8 mouse cellular contexts compared by ENCODE assay signal in genomic region chr10:62650881-62651810, GRCm38 (mm10). TPM values are rescaled to one million over a fixed set of nuclear protein-coding genes. Genes with fewer than 3 reads are reported as not detected.
DNase-seq lines count a peak whose midpoint lies in the region; ATAC-seq and TF ChIP-seq lines count a peak whose summit lies in the region.

Ddx50 (minus strand) TSS chr10:62651218.

- under 1% methylated on average over 88 of the region's 89 CpGs for WGBS in kidney, embryonic 14.5 days
- under 1% methylated on average over 84 of the region's 89 CpGs for WGBS in limb, embryonic 15.5 days

- peak within 1 kb of the TSS; percentile 78 for H3K27ac ChIP-seq in bone marrow macrophage, adult 2 months (ENCODE audit: insufficient read depth, low read depth, low read length)
- peak within 1 kb of the TSS; percentile 93 for H3K27ac ChIP-seq in embryonic fibroblast, embryonic 13.5 days (ENCODE audit: insufficient read depth, low read length)
- H3K27ac ChIP-seq in kidney, embryonic 14.5 days (ENCODE audit: low read depth, low read length), result peak within 1 kb of the TSS; percentile 95
- H3K27ac ChIP-seq in limb, embryonic 15.5 days, result peak within 1 kb of the TSS; percentile 96

- DNase-seq in A20 (ENCODE audit: low read depth, low spot score), result peak; percentile 100
- peak; percentile 99 for DNase-seq in heart, adult 9 months (ENCODE audit: low spot score in 2 of 2)
- DNase-seq in monocyte, adult 2 months (ENCODE audit: low read depth in 1 of 2, low spot score in 2 of 2), result peak; percentile 93 to 94
- DNase-seq in spleen, postnatal 36 days (ENCODE audit: low spot score in 2 of 2), result peak; percentile 98 to 99

- peaks cover 4% of the 10 kb centered on the region; the same call in 1 of the 2 replicates for H3K4me1 ChIP-seq in bone marrow macrophage, adult 2 months (ENCODE audit: control insufficient read depth, insufficient read depth, low read length)
- peaks cover 5% of the 10 kb centered on the region; the same call in 1 of the 2 replicates for H3K4me1 ChIP-seq in embryonic fibroblast, embryonic 13.5 days (ENCODE audit: control insufficient read depth, insufficient read depth, low read length)
- H3K4me1 ChIP-seq in kidney, embryonic 14.5 days (ENCODE audit: control insufficient read depth, insufficient read depth, low read length), result peaks cover 6% of the 10 kb centered on the region
- peaks cover 9% of the 10 kb centered on the region; the same call in 1 of the 2 replicates for H3K4me1 ChIP-seq in limb, embryonic 15.5 days

- H3K9me3 ChIP-seq in kidney, embryonic 14.5 days (ENCODE audit: control insufficient read depth, low read length), result no peaks in the 10 kb centered on the region
- no peaks in the 10 kb centered on the region for H3K9me3 ChIP-seq in limb, embryonic 15.5 days

- peaks cover 11% of the 10 kb centered on the region; the same call in 1 of the 2 replicates for H3K36me3 ChIP-seq in kidney, embryonic 14.5 days (ENCODE audit: control insufficient read depth, insufficient read depth, low read length)
- H3K36me3 ChIP-seq in limb, embryonic 15.5 days, result peaks cover 12% of the 10 kb centered on the region; the same call in 1 of the 2 replicates

- ATAC-seq in kidney, embryonic 14.5 days (ENCODE audit: low FRiP score, low TSS enrichment), result peak; percentile 100
- peak; percentile 100 for ATAC-seq in limb, embryonic 15.5 days (ENCODE audit: insufficient number of reproducible peaks, low FRiP score, low TSS enrichment, low read depth)

- H3K4me2 ChIP-seq in kidney, embryonic 14.5 days (replicated peaks; ENCODE audit: low read depth, low read length), result peak within 1 kb of the TSS; percentile 84
- peak within 1 kb of the TSS; percentile 55 for H3K4me2 ChIP-seq in limb, embryonic 15.5 days

- H3K27me3 ChIP-seq in kidney, embryonic 14.5 days (ENCODE audit: control insufficient read depth, insufficient read depth, low read length), result no peaks in the 10 kb centered on the region
- no peaks in the 10 kb centered on the region for H3K27me3 ChIP-seq in limb, embryonic 15.5 days

- no peak for TF ChIP-seq CTCF in bone marrow macrophage, adult 2 months (IDR thresholded peaks at IDR 0.05; ENCODE audit: low read depth, low read length)
- TF ChIP-seq CTCF in embryonic fibroblast, embryonic 13.5 days (IDR thresholded peaks at IDR 0.05; ENCODE audit: borderline replicate concordance, insufficient read depth, low read length), result no peak

- TF ChIP-seq POLR2A in bone marrow macrophage, adult 2 months (IDR thresholded peaks at IDR 0.05; ENCODE audit: borderline replicate concordance, low read depth, low read length), result no peak
- peak; percentile 89 for TF ChIP-seq POLR2A in embryonic fibroblast, embryonic 13.5 days (IDR thresholded peaks at IDR 0.05; ENCODE audit: low read depth, low read length)

- peak within 1 kb of the TSS; percentile 93 for H3K4me3 ChIP-seq in bone marrow macrophage, adult 2 months (ENCODE audit: insufficient read depth, low read length)
- peak within 1 kb of the TSS; percentile 88 for H3K4me3 ChIP-seq in embryonic fibroblast, embryonic 13.5 days (ENCODE audit: insufficient read depth, low read length)
- H3K4me3 ChIP-seq in kidney, embryonic 14.5 days (ENCODE audit: low read length), result peak within 1 kb of the TSS; percentile 98
- H3K4me3 ChIP-seq in limb, embryonic 15.5 days, result peak within 1 kb of the TSS; percentile 94

- H3K9ac ChIP-seq in kidney, embryonic 14.5 days (ENCODE audit: low read depth, low read length), result peak within 1 kb of the TSS; percentile 93
- peak within 1 kb of the TSS; percentile 92 for H3K9ac ChIP-seq in limb, embryonic 15.5 days

RNA-seq across cellular contexts. Expression of gene Ddx50, which starts in this region (rescaled TPM):
- 57.7 and 59.5 TPM in 2 replicates for polyA plus RNA-seq in bone marrow macrophage, adult 2 months (2012; ENCODE audit: insufficient read depth, insufficient read length, missing spikeins)
- 119 and 165 TPM in 2 replicates for polyA plus RNA-seq in embryonic fibroblast, embryonic 13.5 days (2011; ENCODE audit: insufficient read length, low read depth, missing spikeins)
- polyA plus RNA-seq in kidney, embryonic 14.5 days (2014; fragmentation: Nextera tagmentation; extraction: Ambion mirVana), result 101 and 138 TPM in 2 replicates
- 147 and 157 TPM in 2 replicates for polyA plus RNA-seq in limb, embryonic 15.5 days (2015; fragmentation: Nextera tagmentation; extraction: Ambion mirVana)

Comparison
In these comparisons a context has a peak if more than half of its experiments do, and no peak if none do; other contexts are left out.
1. Peak in every context shown above with its lines: DNase-seq, ATAC-seq, H3K4me3 ChIP-seq and H3K27ac ChIP-seq.